Mouse (Mus musculus): Measurements from ENCODE around the gene Jade3. TPM values are rescaled to one million over a fixed set of nuclear protein-coding genes. Genes with fewer than 3 reads are reported as not detected.

Gene Jade3
- polyA plus RNA-seq, 2 experiments: 4.3 to 6.2 TPM

DNA sequence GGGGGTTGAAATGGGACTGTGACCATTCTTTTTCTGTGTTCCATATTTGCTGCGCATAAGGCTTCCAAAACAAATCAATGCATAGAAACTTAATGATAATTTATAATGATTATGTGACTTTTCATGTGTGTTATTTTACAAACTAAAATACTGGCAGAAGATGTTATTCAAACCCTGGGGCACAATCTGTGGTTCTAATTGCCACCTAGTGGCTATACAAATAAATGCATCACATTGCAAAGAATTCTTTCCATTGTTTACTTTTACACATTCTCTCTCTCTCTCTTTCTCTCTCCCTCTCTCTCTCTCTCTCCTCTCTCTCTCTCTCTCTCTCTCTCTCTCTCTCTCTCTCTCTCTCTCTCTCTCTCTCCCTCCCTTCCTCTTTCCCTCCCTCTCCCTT lies 136.4 kb downstream of the Jade3 start:
- Histone ChIP-seq H3K27ac (replicated peaks; ENCODE audit: low read depth, low read length) (no peak overlapping the region), H3K36me3 (ENCODE audit: control insufficient read depth, insufficient read depth, low read length) (no peaks in the 10 kb centered on the region), H3K9ac (ENCODE audit: low read depth, low read length, severe bottlenecking) (no peak overlapping the region), H3K4me2 (replicated peaks; ENCODE audit: low read depth, low read length, severe bottlenecking) (no peak overlapping the region), H3K27me3 (ENCODE audit: control insufficient read depth, insufficient read depth, low read length) (no peaks in the 10 kb centered on the region), H3K9me3 (ENCODE audit: control insufficient read depth, low read length) (no peaks in the 10 kb centered on the region), H3K4me1 (ENCODE audit: control insufficient read depth, insufficient read depth, low read length) (no peaks in the 10 kb centered on the region), H3K4me3 (replicated peaks; ENCODE audit: low read length) (no peak overlapping the region)
- 37% methylated on average over 1 of the region's 1 CpGs for WGBS
- ATAC-seq (ENCODE audit: low FRiP score, low read depth) (no peak), DNase-seq (ENCODE audit: low spot score) (peak; percentile 11)
- TF ChIP-seq POLR2A (IDR thresholded peaks at IDR 0.05; ENCODE audit: borderline replicate concordance, extremely low read depth, insufficient read depth, insufficient read length): no peak

DNA sequence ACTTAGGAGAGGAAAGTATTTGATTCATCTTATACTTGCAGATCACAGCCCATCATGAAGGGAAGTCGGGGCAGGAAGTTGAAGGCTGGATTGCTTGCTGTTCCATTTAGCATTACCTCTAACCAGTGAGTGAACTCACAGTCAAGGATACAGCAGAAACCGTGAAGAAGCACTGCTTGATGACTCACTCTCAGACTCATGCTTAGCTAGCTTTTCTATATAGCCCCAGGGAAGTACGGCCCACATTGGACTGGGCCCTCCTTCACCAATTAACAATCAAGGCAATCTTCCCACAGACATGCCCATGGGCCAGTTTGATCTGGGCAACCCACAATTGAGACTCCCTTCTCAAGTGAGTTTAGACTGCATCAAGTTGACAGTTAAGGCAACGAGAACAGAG lies 138.5 kb downstream of the Jade3 start:
- no peaks in the 10 kb centered on the region for H3K9me3 ChIP-seq (ENCODE audit: control insufficient read depth, low read length)
- H3K27me3 ChIP-seq (ENCODE audit: control insufficient read depth, insufficient read depth, low read length): no peaks in the 10 kb centered on the region
- DNase-seq (ENCODE audit: low spot score): no peak
- ATAC-seq (ENCODE audit: low FRiP score, low read depth): no peak
- H3K4me3 ChIP-seq (replicated peaks; ENCODE audit: low read length): no peak overlapping the region
- H3K9ac ChIP-seq (ENCODE audit: low read depth, low read length, severe bottlenecking): no peak overlapping the region
- H3K4me2 ChIP-seq (replicated peaks; ENCODE audit: low read depth, low read length, severe bottlenecking): no peak overlapping the region
- H3K36me3 ChIP-seq (ENCODE audit: control insufficient read depth, insufficient read depth, low read length): no peaks in the 10 kb centered on the region
- TF ChIP-seq POLR2A (IDR thresholded peaks at IDR 0.05; ENCODE audit: borderline replicate concordance, extremely low read depth, insufficient read depth, insufficient read length): no peak
- no peaks in the 10 kb centered on the region for H3K4me1 ChIP-seq (ENCODE audit: control insufficient read depth, insufficient read depth, low read length)
- H3K27ac ChIP-seq (replicated peaks; ENCODE audit: low read depth, low read length): no peak overlapping the region
- WGBS: 78% methylated on average over 4 of the region's 4 CpGs

Other genes starting within 250 kb of the Jade3 start
- gene Slc9a7, start 133.9 kb upstream of the Jade3 start, polyA plus RNA-seq (2012; rRNA removed): 1.5 and 1.8 TPM in 2 replicates
- gene Slc9a7, start 133.9 kb upstream of the Jade3 start, polyA plus RNA-seq (2014; fragmentation: Nextera tagmentation; extraction: Ambion mirVana): 1.4 and 1.8 TPM in 2 replicates
- 10.0 and 11.9 TPM in 2 replicates for gene Rp2, start 61.2 kb upstream of the Jade3 start, polyA plus RNA-seq (2012; rRNA removed)
- 14.3 and 16.8 TPM in 2 replicates for gene Rp2, start 61.2 kb upstream of the Jade3 start, polyA plus RNA-seq (2014; fragmentation: Nextera tagmentation; extraction: Ambion mirVana)
- 0.20 TPM in 1 of 2 replicates, not detected in the other for gene Rgn, start 124.1 kb downstream of the Jade3 start, polyA plus RNA-seq (2012; rRNA removed)
- gene Rgn, start 124.1 kb downstream of the Jade3 start, polyA plus RNA-seq (2014; fragmentation: Nextera tagmentation; extraction: Ambion mirVana): 0.26 and 0.36 TPM in 2 replicates
- gene Rbm10, start 191.8 kb downstream of the Jade3 start, polyA plus RNA-seq (2012; rRNA removed): 73.6 and 86.5 TPM in 2 replicates
- gene Rbm10, start 191.8 kb downstream of the Jade3 start, polyA plus RNA-seq (2014; fragmentation: Nextera tagmentation; extraction: Ambion mirVana): 51.7 and 56.8 TPM in 2 replicates
- 133 and 173 TPM in 2 replicates for gene Ndufb11, start 191.9 kb downstream of the Jade3 start, polyA plus RNA-seq (2012; rRNA removed)
- gene Ndufb11, start 191.9 kb downstream of the Jade3 start, polyA plus RNA-seq (2014; fragmentation: Nextera tagmentation; extraction: Ambion mirVana): 249 and 262 TPM in 2 replicates
- gene Uba1, start 232.6 kb downstream of the Jade3 start, polyA plus RNA-seq (2012; rRNA removed): 246 and 331 TPM in 2 replicates
- 181 and 183 TPM in 2 replicates for gene Uba1, start 232.6 kb downstream of the Jade3 start, polyA plus RNA-seq (2014; fragmentation: Nextera tagmentation; extraction: Ambion mirVana)

All from limb, embryonic 14.5 days (tissue).